Mouse (Mus musculus) thymus, postnatal 14 days (tissue): ENCODE measurements around the gene Fbxl16.
"Not testable (repeated sequence)": the region's sequence is repeated elsewhere in the genome, so short reads cannot be mapped to it uniquely, and the experiment has no call there.

Source experiments
- DNase-seq: peaks from one replicate; pipeline ENCODE4 v3.0.0; 2021

Gene Fbxl16

GRCm38 (mm10) chr17:25796211-25796771, 12.6 kb upstream of the Fbxl16 start:
- peak; percentile 40 for DNase-seq

- DNase-seq = peak; percentile 95
Observed at GRCm38 (mm10) chr17:25796951-25797369, 11.9 kb upstream of the Fbxl16 start, which contains the start of gene Metrn. Gene Metrn, minus strand, starts transcription at chr17:25797136.

DNA sequence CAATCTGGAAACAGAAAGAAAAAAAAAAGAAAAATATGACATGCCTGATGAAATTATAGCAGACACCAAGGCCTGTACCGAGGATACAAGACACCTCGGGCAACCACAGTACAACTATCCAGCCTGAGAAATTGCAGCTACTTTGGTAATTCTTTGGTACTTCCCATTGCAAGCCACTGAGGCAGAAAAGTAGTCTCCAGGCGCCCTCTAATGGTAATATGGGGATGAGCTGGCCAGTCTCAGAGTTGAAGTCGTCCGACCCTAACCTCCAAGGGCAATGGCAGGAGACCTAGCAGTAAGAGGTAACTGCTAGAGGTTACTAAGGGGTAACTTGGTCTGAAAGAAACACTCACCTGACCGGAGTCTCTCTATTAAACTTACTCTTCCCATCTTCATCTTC, 7.9 kb upstream of the Fbxl16 start:
- DNase-seq = peak; percentile 80

DNA sequence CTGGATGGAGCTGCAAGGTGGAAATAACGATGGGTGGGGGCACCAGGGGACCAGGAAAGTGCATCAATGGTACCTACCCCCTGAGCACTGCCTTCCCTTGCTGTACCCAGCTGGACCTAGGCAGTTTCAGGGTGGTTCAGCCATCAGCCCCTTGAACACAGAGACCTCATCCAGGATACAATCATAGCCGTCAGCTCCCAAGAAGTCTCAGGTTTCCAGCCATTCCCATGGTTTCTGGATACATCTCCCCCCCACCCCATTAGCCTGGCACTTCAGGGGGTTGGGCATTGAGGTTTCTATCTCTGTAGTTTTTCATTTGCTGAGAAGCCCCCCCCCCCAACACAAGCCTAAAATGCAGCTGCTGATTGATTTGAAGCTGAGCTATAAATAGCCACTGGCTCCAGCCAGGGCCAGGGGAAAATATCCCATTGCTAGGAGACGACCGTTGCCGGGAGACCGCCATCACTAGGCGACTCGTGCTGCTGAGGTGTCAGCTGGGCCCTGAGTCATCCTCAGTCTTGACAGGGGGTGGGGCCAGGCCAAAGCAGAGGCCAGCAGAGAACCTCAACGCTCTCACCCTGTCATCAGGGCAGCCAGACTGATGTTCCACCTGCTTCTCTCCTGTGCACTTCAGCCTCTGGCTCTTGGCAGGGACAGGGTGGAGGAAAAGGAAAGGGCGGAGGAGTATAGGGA, 5.9 kb upstream of the Fbxl16 start:
- DNase-seq = no peak

- DNase-seq = no peak
Observed at GRCm38 (mm10) chr17:25806507-25806906, 2.4 kb upstream of the Fbxl16 start.

- not testable (repeated sequence) for DNase-seq
Observed at GRCm38 (mm10) chr17:25807452-25807851, 1.4 kb upstream of the Fbxl16 start.

GRCm38 (mm10) chr17:25808028-25808427, 857 bp upstream of the Fbxl16 start:
- no peak for DNase-seq

GRCm38 (mm10) chr17:25809606-25810340, 888 bp downstream of the Fbxl16 start:
- no peak for DNase-seq

DNA sequence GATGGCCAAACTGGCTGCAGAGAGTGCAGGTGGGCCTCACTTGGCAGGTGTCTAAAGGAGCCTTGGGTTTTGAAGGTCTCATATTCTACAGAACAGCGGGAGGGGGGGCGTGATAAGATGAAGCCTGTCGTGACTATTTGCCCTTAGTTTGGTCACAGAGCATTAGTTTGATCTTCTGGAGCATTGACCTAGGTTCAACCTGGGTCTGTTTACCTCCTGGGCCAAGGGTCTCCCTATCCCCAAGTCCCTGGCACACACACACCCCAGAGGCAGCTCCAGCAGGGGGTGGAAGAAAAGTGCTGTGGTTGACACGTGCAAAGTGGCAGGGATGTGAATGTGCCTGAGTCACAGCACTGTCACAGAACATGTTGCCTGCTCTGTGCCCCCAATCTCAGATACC, 2.0 kb downstream of the Fbxl16 start:
- DNase-seq = no peak

DNA sequence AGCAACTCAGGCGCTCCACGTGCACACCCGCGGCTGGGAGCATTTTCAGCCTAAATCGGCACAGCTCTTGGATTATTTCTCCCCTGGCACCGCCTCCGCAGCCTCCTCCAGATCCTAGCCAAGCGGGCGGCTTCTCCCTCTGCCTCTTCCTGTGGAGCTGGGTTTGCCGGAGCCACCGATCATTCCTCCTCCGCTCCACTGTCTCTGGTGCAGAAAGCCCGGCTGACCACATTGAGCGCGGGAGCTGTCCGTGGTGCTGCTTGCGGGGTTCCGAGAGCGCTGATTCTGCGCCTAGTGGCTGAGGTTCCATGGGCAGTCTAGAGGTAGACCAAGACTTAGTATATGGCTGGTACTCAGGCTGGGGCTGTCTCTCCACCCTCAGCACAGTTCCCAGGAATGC, 4.6 kb downstream of the Fbxl16 start:
- peak; percentile 84 for DNase-seq

- DNase-seq = no peak
Observed at GRCm38 (mm10) chr17:25817662-25818061, 8.8 kb downstream of the Fbxl16 start.

- DNase-seq = no peak
Observed at GRCm38 (mm10) chr17:25818851-25819780, 10.2 kb downstream of the Fbxl16 start.

DNA sequence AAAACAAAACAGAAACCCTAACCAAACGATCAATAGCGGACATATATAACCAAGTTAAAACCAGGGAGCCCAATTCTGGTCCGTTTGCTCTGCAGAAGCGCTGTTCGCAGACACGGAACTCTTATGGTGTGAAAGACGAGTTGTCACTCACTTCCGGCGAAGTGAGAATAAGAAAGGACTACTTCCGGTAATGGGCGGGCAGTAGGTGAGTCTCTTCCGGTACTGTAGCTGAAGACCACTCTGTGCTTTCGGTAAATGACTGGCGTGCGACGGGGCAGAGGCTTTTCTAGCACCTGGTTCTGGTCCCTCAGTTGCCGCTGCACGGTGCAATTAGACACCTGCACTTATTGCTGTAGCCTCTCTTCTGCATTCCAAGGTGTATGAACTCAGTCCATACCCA, 14.6 kb downstream of the Fbxl16 start, which contains the start of gene Wdr24:
Wdr24 (plus strand) TSS at position 176 of the 400 bp plus-strand sequence.
- peak; percentile 83 for DNase-seq

DNA sequence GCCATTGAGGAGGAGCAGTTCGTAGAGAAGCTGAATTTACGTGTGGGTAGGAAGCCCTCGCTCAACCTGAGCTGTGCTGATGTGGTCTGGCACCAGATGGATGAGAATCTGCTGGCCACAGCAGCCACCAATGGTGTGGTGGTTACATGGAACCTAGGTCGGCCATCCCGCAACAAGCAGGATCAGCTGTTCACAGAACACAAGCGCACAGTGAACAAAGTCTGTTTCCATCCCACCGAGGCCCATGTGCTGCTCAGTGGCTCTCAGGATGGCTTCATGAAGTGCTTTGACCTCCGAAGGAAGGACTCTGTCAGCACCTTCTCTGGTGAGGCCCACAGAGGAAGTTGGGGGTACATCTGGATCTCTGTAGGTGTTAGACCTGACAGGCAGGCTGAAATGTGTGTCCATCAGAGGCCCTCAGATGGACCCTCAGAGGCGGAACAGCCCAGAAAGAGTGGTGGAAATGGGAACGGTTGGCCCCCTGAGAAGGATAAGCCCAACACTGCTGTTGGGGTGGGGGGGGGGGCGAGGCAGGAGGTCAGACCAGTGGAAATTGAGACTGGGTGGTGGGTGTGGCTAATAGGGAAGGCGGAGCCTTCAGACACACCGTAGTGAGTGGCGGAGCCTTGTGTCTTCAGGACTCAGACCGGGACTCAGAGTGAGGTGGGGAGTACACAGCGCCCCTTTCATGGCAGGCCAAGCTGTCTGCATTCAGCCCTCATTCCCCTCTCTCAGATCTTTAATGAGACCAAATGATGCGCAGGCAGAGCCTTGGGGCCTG, 15.7 kb downstream of the Fbxl16 start:
- no peak for DNase-seq

- no peak for DNase-seq
Observed at GRCm38 (mm10) chr17:25825311-25825710, 16.4 kb downstream of the Fbxl16 start.

DNA sequence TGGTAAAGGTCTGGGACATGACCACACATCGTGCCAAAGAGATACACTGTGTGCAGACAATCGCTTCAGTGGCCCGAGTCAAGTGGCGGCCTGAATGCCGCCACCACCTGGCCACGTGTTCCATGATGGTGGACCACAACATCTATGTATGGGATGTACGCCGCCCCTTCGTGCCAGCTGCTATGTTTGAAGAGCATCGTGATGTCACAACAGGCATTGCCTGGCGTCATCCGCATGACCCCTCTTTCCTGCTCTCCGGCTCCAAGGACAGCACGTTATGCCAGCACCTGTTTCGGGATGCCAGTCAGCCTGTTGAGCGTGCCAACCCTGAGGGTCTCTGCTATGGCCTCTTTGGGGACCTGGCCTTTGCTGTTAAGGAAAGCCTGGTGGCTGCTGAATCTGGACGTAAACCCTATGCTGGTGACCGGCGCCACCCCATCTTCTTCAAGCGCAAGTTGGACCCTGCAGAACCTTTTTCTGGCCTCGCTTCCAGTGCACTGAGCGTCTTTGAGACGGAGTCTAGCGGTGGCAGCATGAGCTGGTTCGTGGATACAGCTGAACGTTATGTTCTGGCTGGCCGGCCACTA, 17.2 kb downstream of the Fbxl16 start:
- no peak for DNase-seq

GRCm38 (mm10) chr17:25827011-25827410, 18.1 kb downstream of the Fbxl16 start:
- DNase-seq = no peak

DNA sequence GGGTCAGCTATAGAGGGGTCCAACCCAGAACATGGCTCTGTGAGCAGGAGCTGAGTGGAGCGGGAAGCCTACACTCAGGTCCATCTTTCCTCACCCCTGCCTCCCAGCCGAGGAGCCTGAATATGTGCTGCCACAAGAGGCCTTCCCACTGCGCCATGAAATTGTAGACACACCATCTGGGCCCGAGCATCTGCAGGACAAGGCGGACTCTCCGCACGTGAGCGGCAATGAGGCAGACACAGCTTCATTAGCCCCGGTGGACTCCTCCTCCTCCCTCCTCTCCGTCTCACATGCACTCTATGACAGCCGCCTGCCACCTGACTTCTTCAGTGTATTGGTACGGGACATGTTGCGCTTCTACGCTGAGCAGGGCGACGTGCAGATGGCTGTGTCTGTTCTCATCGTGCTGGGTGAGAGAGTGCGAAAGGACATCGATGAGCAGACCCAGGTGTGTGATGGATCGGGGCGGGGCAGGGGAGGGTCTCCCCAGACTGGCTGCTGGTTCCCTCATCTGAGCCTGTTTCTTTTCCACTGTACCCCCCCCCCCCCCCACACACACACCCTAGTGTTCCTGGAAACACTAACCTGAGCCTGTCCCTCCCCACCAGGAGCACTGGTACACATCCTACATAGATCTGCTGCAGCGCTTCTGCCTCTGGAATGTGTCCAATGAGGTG, 18.8 kb downstream of the Fbxl16 start:
- no peak for DNase-seq

DNA sequence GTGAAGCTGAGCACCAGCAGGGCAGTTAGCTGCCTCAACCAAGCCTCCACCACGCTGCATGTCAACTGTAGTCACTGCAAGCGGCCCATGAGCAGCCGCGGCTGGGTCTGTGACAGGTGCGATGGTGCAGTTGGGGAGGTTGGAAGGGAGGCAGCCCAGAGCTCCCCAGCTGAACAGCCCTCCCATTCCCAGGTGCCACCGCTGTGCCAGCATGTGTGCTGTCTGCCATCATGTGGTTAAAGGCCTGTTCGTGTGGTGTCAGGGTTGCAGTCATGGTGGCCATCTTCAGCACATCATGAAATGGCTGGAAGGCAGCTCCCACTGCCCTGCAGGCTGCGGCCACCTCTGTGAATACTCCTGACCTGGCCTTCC, 19.3 kb downstream of the Fbxl16 start:
- DNase-seq = peak; percentile 43

DNA sequence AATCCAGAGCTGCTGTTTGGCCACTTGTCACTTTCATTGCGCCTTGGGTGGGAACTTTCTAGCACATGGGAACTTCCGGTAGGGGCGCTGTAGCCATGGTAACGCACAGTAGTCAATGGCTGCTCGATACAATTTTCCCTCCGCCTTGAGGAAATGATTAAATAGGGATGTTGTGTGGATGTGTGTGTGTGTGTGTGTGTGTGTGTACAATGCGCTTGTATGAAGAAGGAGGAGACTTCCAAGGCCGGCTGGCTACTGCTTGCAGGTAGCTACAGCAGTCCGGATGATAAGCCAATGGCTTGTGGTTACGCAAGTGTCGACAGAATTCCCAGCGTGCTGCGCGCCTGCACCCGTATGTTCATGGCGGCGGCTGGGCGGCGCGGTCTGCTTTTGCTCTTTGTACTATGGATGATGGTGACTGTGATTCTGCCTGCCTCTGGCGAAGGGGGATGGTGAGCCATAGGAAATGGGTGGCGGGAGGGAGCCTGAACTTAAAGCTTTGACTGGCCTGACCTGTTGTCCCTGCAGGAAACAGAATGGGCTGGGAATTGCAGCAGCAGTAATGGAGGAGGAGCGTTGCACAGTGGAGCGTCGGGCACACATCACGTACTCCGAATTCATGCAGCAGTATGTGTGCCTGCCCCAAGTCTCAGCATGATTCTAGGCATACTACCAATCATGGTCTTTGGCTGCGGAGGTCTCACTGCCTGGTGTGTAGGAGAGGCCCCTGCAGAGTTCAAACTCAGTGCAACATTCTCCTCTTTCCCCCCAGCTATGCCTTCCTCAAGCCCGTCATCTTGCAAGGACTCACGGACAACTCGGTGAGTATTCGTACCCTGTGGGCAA, 20.1 kb downstream of the Fbxl16 start, which contains the start of gene Jmjd8:
Jmjd8 (plus strand) TSS at position 156 of the 846 bp plus-strand sequence.
- peak; percentile 81 for DNase-seq
